Mouse (Mus musculus): Measurements from ENCODE around the gene Akr1b8. TPM values are rescaled to one million over a fixed set of nuclear protein-coding genes. Genes with fewer than 3 reads are reported as not detected.
"Not testable (repeated sequence)": the region's sequence is repeated elsewhere in the genome, so short reads cannot be mapped to it uniquely, and the experiment has no call there.

The Akr1b8 gene
- polyA plus RNA-seq, 1 experiment from 2014 or later, result 2.6 TPM

GRCm38 (mm10) chr6:34331379-34331778, 22.5 kb upstream of the Akr1b8 start:
- H3K4me3 ChIP-seq, result no peak overlapping the region
- H3K9me3 ChIP-seq, result no peaks in the 10 kb centered on the region
- H3K4me1 ChIP-seq, result no peaks in the 10 kb centered on the region
- H3K27me3 ChIP-seq (replicated peaks), result no peaks in the 10 kb centered on the region
- H3K9ac ChIP-seq, result no peak overlapping the region
- no peaks in the 10 kb centered on the region for H3K36me3 ChIP-seq (replicated peaks)
- 87% methylated on average over 5 of the region's 5 CpGs for WGBS
- no peak overlapping the region for H3K4me2 ChIP-seq
- H3K27ac ChIP-seq, result no peak overlapping the region
- ATAC-seq (replicated peaks), result no peak

GRCm38 (mm10) chr6:34331804-34332203, 22.1 kb upstream of the Akr1b8 start:
- 88% methylated on average over 12 of the region's 12 CpGs for WGBS
- H3K9me3 ChIP-seq; H3K9ac ChIP-seq; H3K27me3 ChIP-seq (replicated peaks); H3K4me1 ChIP-seq; H3K27ac ChIP-seq; H3K4me2 ChIP-seq; H3K36me3 ChIP-seq (replicated peaks); ATAC-seq (replicated peaks); H3K4me3 ChIP-seq: not testable (repeated sequence)

GRCm38 (mm10) chr6:34334673-34335072, 19.2 kb upstream of the Akr1b8 start:
- H3K36me3 ChIP-seq (replicated peaks), result no peaks in the 10 kb centered on the region
- H3K9ac ChIP-seq, result no peak overlapping the region
- no peak overlapping the region for H3K4me3 ChIP-seq
- H3K4me2 ChIP-seq, result no peak overlapping the region
- no peak for ATAC-seq (replicated peaks)
- no peaks in the 10 kb centered on the region for H3K4me1 ChIP-seq
- H3K27ac ChIP-seq, result no peak overlapping the region
- H3K9me3 ChIP-seq, result no peaks in the 10 kb centered on the region
- 91% methylated on average over 5 of the region's 5 CpGs for WGBS
- no peaks in the 10 kb centered on the region for H3K27me3 ChIP-seq (replicated peaks)

GRCm38 (mm10) chr6:34337799-34338198, 16.1 kb upstream of the Akr1b8 start:
- Histone ChIP-seq H3K4me2 (no peak overlapping the region), H3K36me3 (replicated peaks) (no peaks in the 10 kb centered on the region), H3K4me1 (no peaks in the 10 kb centered on the region), H3K4me3 (no peak overlapping the region), H3K27ac (no peak overlapping the region), H3K9ac (no peak overlapping the region), H3K9me3 (no peaks in the 10 kb centered on the region), H3K27me3 (replicated peaks) (no peaks in the 10 kb centered on the region)
- no peak for ATAC-seq (replicated peaks)
- WGBS, result 80% methylated on average over 2 of the region's 2 CpGs

- no peak overlapping the region for H3K9ac ChIP-seq
- no peak overlapping the region for H3K4me2 ChIP-seq
- no peak overlapping the region for H3K4me3 ChIP-seq
- no peaks in the 10 kb centered on the region for H3K9me3 ChIP-seq
- 89% methylated on average over 4 of the region's 4 CpGs for WGBS
- H3K27ac ChIP-seq, result no peak overlapping the region
- no peaks in the 10 kb centered on the region for H3K4me1 ChIP-seq
- ATAC-seq (replicated peaks), result no peak
- no peaks in the 10 kb centered on the region for H3K27me3 ChIP-seq (replicated peaks)
- H3K36me3 ChIP-seq (replicated peaks), result no peaks in the 10 kb centered on the region
Observed at GRCm38 (mm10) chr6:34341991-34342390, 11.9 kb upstream of the Akr1b8 start.

- Histone ChIP-seq H3K9me3 (no peaks in the 10 kb centered on the region), H3K27me3 (replicated peaks) (no peaks in the 10 kb centered on the region)
- 93% methylated on average over 2 of the region's 2 CpGs for WGBS
Observed at GRCm38 (mm10) chr6:34342476-34342875, 11.4 kb upstream of the Akr1b8 start.

GRCm38 (mm10) chr6:34343426-34343825, 10.5 kb upstream of the Akr1b8 start:
- Histone ChIP-seq H3K9ac (no peak overlapping the region), H3K4me3 (no peak overlapping the region), H3K36me3 (replicated peaks) (no peaks in the 10 kb centered on the region), H3K4me1 (no peaks in the 10 kb centered on the region), H3K9me3 (no peaks in the 10 kb centered on the region), H3K27me3 (replicated peaks) (no peaks in the 10 kb centered on the region), H3K4me2 (no peak overlapping the region), H3K27ac (no peak overlapping the region)
- 80% methylated on average over 6 of the region's 6 CpGs for WGBS
- no peak for ATAC-seq (replicated peaks)

More at GRCm38 (mm10) chr6:34342476-34342875, 11.4 kb upstream of the Akr1b8 start:
- no peak overlapping the region for H3K4me3 ChIP-seq
- H3K9ac ChIP-seq, result no peak overlapping the region
- H3K27ac ChIP-seq, result no peak overlapping the region
- H3K4me2 ChIP-seq, result no peak overlapping the region
- ATAC-seq (replicated peaks), result no peak
- H3K36me3 ChIP-seq (replicated peaks), result no peaks in the 10 kb centered on the region
- no peaks in the 10 kb centered on the region for H3K4me1 ChIP-seq

GRCm38 (mm10) chr6:34344135-34344850, 9.6 kb upstream of the Akr1b8 start:
- Histone ChIP-seq H3K27me3 (replicated peaks) (no peaks in the 10 kb centered on the region), H3K36me3 (replicated peaks) (no peaks in the 10 kb centered on the region), H3K9me3 (no peaks in the 10 kb centered on the region), H3K27ac (no peak overlapping the region), H3K9ac (no peak overlapping the region), H3K4me3 (no peak overlapping the region), H3K4me2 (no peak overlapping the region), H3K4me1 (no peaks in the 10 kb centered on the region)
- 32% methylated on average over 10 of the region's 10 CpGs for WGBS
- ATAC-seq (replicated peaks), result no peak

- H3K4me1 ChIP-seq, result no peaks in the 10 kb centered on the region
- no peak overlapping the region for H3K4me3 ChIP-seq
- no peaks in the 10 kb centered on the region for H3K9me3 ChIP-seq
- no peak overlapping the region for H3K27ac ChIP-seq
- no peaks in the 10 kb centered on the region for H3K36me3 ChIP-seq (replicated peaks)
- no peaks in the 10 kb centered on the region for H3K27me3 ChIP-seq (replicated peaks)
- H3K4me2 ChIP-seq, result no peak overlapping the region
- no peak for ATAC-seq (replicated peaks)
- 17% methylated on average over 9 of the region's 9 CpGs for WGBS
- H3K9ac ChIP-seq, result no peak overlapping the region
Observed at GRCm38 (mm10) chr6:34344935-34345334, 9.0 kb upstream of the Akr1b8 start.

GRCm38 (mm10) chr6:34346096-34346898, 7.6 kb upstream of the Akr1b8 start:
- H3K4me1 ChIP-seq, result no peaks in the 10 kb centered on the region

GRCm38 (mm10) chr6:34350037-34350699, 3.8 kb upstream of the Akr1b8 start:
- ATAC-seq (replicated peaks), result no peak
- no peak overlapping the region for H3K4me2 ChIP-seq
- H3K9ac ChIP-seq, result no peak overlapping the region
- H3K9me3 ChIP-seq, result no peaks in the 10 kb centered on the region
- H3K4me1 ChIP-seq, result peaks cover 7% of the 10 kb centered on the region; the same call in 1 of the 2 replicates
- no peak overlapping the region for H3K4me3 ChIP-seq
- H3K27me3 ChIP-seq (replicated peaks), result no peaks in the 10 kb centered on the region
- 83% methylated on average over 12 of the region's 12 CpGs for WGBS
- H3K36me3 ChIP-seq (replicated peaks), result no peaks in the 10 kb centered on the region
- no peak overlapping the region for H3K27ac ChIP-seq

More at GRCm38 (mm10) chr6:34346096-34346898, 7.6 kb upstream of the Akr1b8 start:
- Histone ChIP-seq H3K4me2 (peak overlapping the region; percentile 2; the same call in 1 of the 2 replicates), H3K9me3 (no peaks in the 10 kb centered on the region), H3K27ac (no peak overlapping the region), H3K36me3 (replicated peaks) (no peaks in the 10 kb centered on the region), H3K4me3 (no peak overlapping the region), H3K27me3 (replicated peaks) (no peaks in the 10 kb centered on the region), H3K9ac (no peak overlapping the region)
- 44% methylated on average over 14 of the region's 14 CpGs for WGBS
- ATAC-seq (replicated peaks), result peak; percentile 56; the same call in 1 of the 2 replicates

GRCm38 (mm10) chr6:34351481-34351880, 2.4 kb upstream of the Akr1b8 start:
- WGBS, result 46% methylated on average over 10 of the region's 10 CpGs
- ATAC-seq (replicated peaks); H3K9me3 ChIP-seq; H3K27ac ChIP-seq; H3K9ac ChIP-seq; H3K36me3 ChIP-seq (replicated peaks); H3K4me1 ChIP-seq; H3K4me2 ChIP-seq; H3K4me3 ChIP-seq; H3K27me3 ChIP-seq (replicated peaks): not testable (repeated sequence)

Measured in midbrain, embryonic 15.5 days (tissue).